Mouse (Mus musculus) cerebellum, adult 2 months (tissue): ENCODE measurements around the gene Zbtb22.
"Not testable (repeated sequence)": the region's sequence is repeated elsewhere in the genome, so short reads cannot be mapped to it uniquely, and the experiment has no call there.

Source experiments
- CTCF ChIP-seq: fragments of 200-500 bp; IDR thresholded peaks from 2 replicates; pipeline ENCODE4 v1.5.1; 2011; ENCODE audit warnings: low read depth, mild to moderate bottlenecking, control low read depth, low read length, moderate library complexity, borderline replicate concordance; ENCODE audit not compliant: insufficient read depth
- POLR2A ChIP-seq: fragments of 200-500 bp; IDR thresholded peaks from 2 replicates; pipeline ENCODE4 v1.6.1; 2011; ENCODE audit warnings: low read length, control low read depth, borderline replicate concordance; ENCODE audit not compliant: insufficient read depth

DNA sequence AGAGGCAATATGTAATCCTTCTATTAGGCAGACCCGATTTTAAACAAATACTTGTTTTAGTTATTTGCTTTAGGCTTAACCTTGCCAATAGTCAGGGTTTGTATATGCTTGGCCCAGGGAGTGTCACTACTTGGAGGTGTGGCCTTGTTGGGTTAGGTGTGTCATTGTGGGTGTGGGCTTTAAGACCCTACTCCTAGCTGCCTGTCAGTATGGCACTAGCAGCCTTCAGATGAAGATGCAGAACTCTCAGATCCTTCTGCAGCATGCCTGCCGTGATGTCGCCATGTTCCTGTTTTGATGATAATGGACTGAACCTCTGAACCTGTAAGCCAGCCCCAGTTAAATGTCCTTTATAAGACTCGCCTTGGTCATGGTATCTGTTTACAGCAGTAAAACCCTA is 22.7 kb upstream of the Zbtb22 start:
- TF ChIP-seq CTCF, POLR2A: not testable (repeated sequence)
